Mouse (Mus musculus): Measurements from ENCODE around the gene Myo15b. TPM values are rescaled to one million over a fixed set of nuclear protein-coding genes. Genes with fewer than 3 reads are reported as not detected.
A peak's percentile ranks its signal among the peaks of the same experiment; 100 is the strongest.
"Not testable (repeated sequence)": the region's sequence is repeated elsewhere in the genome, so short reads cannot be mapped to it uniquely, and the experiment has no call there.

Gene Myo15b
- polyA plus RNA-seq, 1 experiment from 2014 or later, result 0.83 TPM

- Histone ChIP-seq H3K4me3 (ENCODE audit: low read length) (no peak overlapping the region), H3K9ac (ENCODE audit: low read length) (no peak overlapping the region), H3K36me3 (ENCODE audit: control insufficient read depth, insufficient read depth, low read length) (peaks cover 16% of the 10 kb centered on the region), H3K4me1 (replicated peaks; ENCODE audit: control insufficient read depth, insufficient read depth, low read length) (peaks cover 4% of the 10 kb centered on the region; the same call in 1 of the 2 replicates), H3K27me3 (ENCODE audit: control insufficient read depth, insufficient read depth, low read depth, low read length) (peaks cover 18% of the 10 kb centered on the region), H3K4me2 (ENCODE audit: low read depth, low read length) (no peak overlapping the region), H3K9me3 (ENCODE audit: control insufficient read depth, low read length) (no peaks in the 10 kb centered on the region), H3K27ac (ENCODE audit: low read length) (no peak overlapping the region)
- no peak for ATAC-seq (ENCODE audit: low read depth)
- WGBS, result 79% methylated on average over 6 of the region's 6 CpGs
Measured at GRCm38 (mm10) chr11:115854674-115855073, 3.5 kb upstream of the Myo15b start.

GRCm38 (mm10) chr11:115857146-115857545 is 1.1 kb upstream of the Myo15b start:
- H3K9ac ChIP-seq (ENCODE audit: low read length); H3K4me3 ChIP-seq (ENCODE audit: low read length); ATAC-seq (ENCODE audit: low read depth); H3K4me2 ChIP-seq (ENCODE audit: low read depth, low read length); H3K36me3 ChIP-seq (ENCODE audit: control insufficient read depth, insufficient read depth, low read length); H3K27ac ChIP-seq (ENCODE audit: low read length); H3K9me3 ChIP-seq (ENCODE audit: control insufficient read depth, low read length); H3K4me1 ChIP-seq (replicated peaks; ENCODE audit: control insufficient read depth, insufficient read depth, low read length): not testable (repeated sequence)
- H3K27me3 ChIP-seq (ENCODE audit: control insufficient read depth, insufficient read depth, low read depth, low read length), result peaks cover 32% of the 10 kb centered on the region
- WGBS, result 92% methylated on average over 4 of the region's 4 CpGs

- H3K27ac ChIP-seq (ENCODE audit: low read length), result no peak overlapping the region
- H3K4me1 ChIP-seq (replicated peaks; ENCODE audit: control insufficient read depth, insufficient read depth, low read length), result peaks cover 4% of the 10 kb centered on the region; the same call in 1 of the 2 replicates
- H3K9ac ChIP-seq (ENCODE audit: low read length), result no peak overlapping the region
- no peak overlapping the region for H3K4me2 ChIP-seq (ENCODE audit: low read depth, low read length)
- peaks cover 32% of the 10 kb centered on the region for H3K27me3 ChIP-seq (ENCODE audit: control insufficient read depth, insufficient read depth, low read depth, low read length)
- no peak overlapping the region for H3K4me3 ChIP-seq (ENCODE audit: low read length)
- H3K36me3 ChIP-seq (ENCODE audit: control insufficient read depth, insufficient read depth, low read length), result peaks cover 5% of the 10 kb centered on the region
- no peaks in the 10 kb centered on the region for H3K9me3 ChIP-seq (ENCODE audit: control insufficient read depth, low read length)
- 44% methylated on average over 11 of the region's 13 CpGs for whole genome bisulfite sequencing
- no peak for ATAC-seq (ENCODE audit: low read depth)
Measured at GRCm38 (mm10) chr11:115857936-115858335, 270 bp upstream of the Myo15b start.

- peaks cover 3% of the 10 kb centered on the region; the same call in 1 of the 2 replicates for H3K36me3 ChIP-seq (ENCODE audit: control insufficient read depth, insufficient read depth, low read length)
- peaks cover 4% of the 10 kb centered on the region; the same call in 1 of the 2 replicates for H3K4me1 ChIP-seq (replicated peaks; ENCODE audit: control insufficient read depth, insufficient read depth, low read length)
- peak overlapping the region; percentile 72 for H3K4me2 ChIP-seq (ENCODE audit: low read depth, low read length)
- H3K27ac ChIP-seq (ENCODE audit: low read length), result no peak overlapping the region
- ATAC-seq (ENCODE audit: low read depth), result peak; percentile 95
- peak overlapping the region; percentile 61 for H3K9ac ChIP-seq (ENCODE audit: low read length)
- peak overlapping the region; percentile 48 for H3K4me3 ChIP-seq (ENCODE audit: low read length)
- under 1% methylated on average over 64 of the region's 75 CpGs for WGBS
- H3K27me3 ChIP-seq (ENCODE audit: control insufficient read depth, insufficient read depth, low read depth, low read length), result peaks cover 32% of the 10 kb centered on the region
- no peaks in the 10 kb centered on the region for H3K9me3 ChIP-seq (ENCODE audit: control insufficient read depth, low read length)
Measured at GRCm38 (mm10) chr11:115859143-115859945, 1.1 kb downstream of the Myo15b start.

GRCm38 (mm10) chr11:115863895-115864294 is 5.7 kb downstream of the Myo15b start:
- peaks cover 4% of the 10 kb centered on the region; the same call in 1 of the 2 replicates for H3K4me1 ChIP-seq (replicated peaks; ENCODE audit: control insufficient read depth, insufficient read depth, low read length)
- no peak overlapping the region for H3K27ac ChIP-seq (ENCODE audit: low read length)
- H3K4me3 ChIP-seq (ENCODE audit: low read length), result no peak overlapping the region
- H3K4me2 ChIP-seq (ENCODE audit: low read depth, low read length), result no peak overlapping the region
- WGBS, result 73% methylated on average over 8 of the region's 8 CpGs
- no peak overlapping the region for H3K9ac ChIP-seq (ENCODE audit: low read length)
- no peaks in the 10 kb centered on the region for H3K36me3 ChIP-seq (ENCODE audit: control insufficient read depth, insufficient read depth, low read length)
- ATAC-seq (ENCODE audit: low read depth), result no peak
- H3K9me3 ChIP-seq (ENCODE audit: control insufficient read depth, low read length), result no peaks in the 10 kb centered on the region
- peaks cover 20% of the 10 kb centered on the region for H3K27me3 ChIP-seq (ENCODE audit: control insufficient read depth, insufficient read depth, low read depth, low read length)

GRCm38 (mm10) chr11:115869393-115869792 is 11.2 kb downstream of the Myo15b start:
- no peak overlapping the region for H3K9ac ChIP-seq (ENCODE audit: low read length)
- peak; percentile 70 for ATAC-seq (ENCODE audit: low read depth)
- H3K36me3 ChIP-seq (ENCODE audit: control insufficient read depth, insufficient read depth, low read length), result no peaks in the 10 kb centered on the region
- H3K27ac ChIP-seq (ENCODE audit: low read length), result no peak overlapping the region
- no peaks in the 10 kb centered on the region for H3K4me1 ChIP-seq (replicated peaks; ENCODE audit: control insufficient read depth, insufficient read depth, low read length)
- H3K27me3 ChIP-seq (ENCODE audit: control insufficient read depth, insufficient read depth, low read depth, low read length), result no peaks in the 10 kb centered on the region
- no peak overlapping the region for H3K4me3 ChIP-seq (ENCODE audit: low read length)
- H3K9me3 ChIP-seq (ENCODE audit: control insufficient read depth, low read length), result no peaks in the 10 kb centered on the region
- no peak overlapping the region for H3K4me2 ChIP-seq (ENCODE audit: low read depth, low read length)
- WGBS, result 50% methylated on average over 8 of the region's 8 CpGs

GRCm38 (mm10) chr11:115872437-115872836 is 14.2 kb downstream of the Myo15b start:
- no peaks in the 10 kb centered on the region for H3K36me3 ChIP-seq (ENCODE audit: control insufficient read depth, insufficient read depth, low read length)
- no peaks in the 10 kb centered on the region for H3K9me3 ChIP-seq (ENCODE audit: control insufficient read depth, low read length)
- H3K27me3 ChIP-seq (ENCODE audit: control insufficient read depth, insufficient read depth, low read depth, low read length), result no peaks in the 10 kb centered on the region
- ATAC-seq (ENCODE audit: low read depth), result no peak
- no peak overlapping the region for H3K9ac ChIP-seq (ENCODE audit: low read length)
- H3K4me3 ChIP-seq (ENCODE audit: low read length), result no peak overlapping the region
- no peaks in the 10 kb centered on the region for H3K4me1 ChIP-seq (replicated peaks; ENCODE audit: control insufficient read depth, insufficient read depth, low read length)
- WGBS, result 50% methylated on average over 4 of the region's 4 CpGs
- no peak overlapping the region for H3K27ac ChIP-seq (ENCODE audit: low read length)
- no peak overlapping the region for H3K4me2 ChIP-seq (ENCODE audit: low read depth, low read length)

GRCm38 (mm10) chr11:115875935-115876334 is 17.7 kb downstream of the Myo15b start:
- Histone ChIP-seq H3K4me3 (ENCODE audit: low read length) (no peak overlapping the region), H3K36me3 (ENCODE audit: control insufficient read depth, insufficient read depth, low read length) (no peaks in the 10 kb centered on the region), H3K4me2 (ENCODE audit: low read depth, low read length) (no peak overlapping the region), H3K9me3 (ENCODE audit: control insufficient read depth, low read length) (no peaks in the 10 kb centered on the region), H3K4me1 (replicated peaks; ENCODE audit: control insufficient read depth, insufficient read depth, low read length) (no peaks in the 10 kb centered on the region), H3K27ac (ENCODE audit: low read length) (no peak overlapping the region), H3K27me3 (ENCODE audit: control insufficient read depth, insufficient read depth, low read depth, low read length) (no peaks in the 10 kb centered on the region), H3K9ac (ENCODE audit: low read length) (no peak overlapping the region)
- 75% methylated on average over 3 of the region's 3 CpGs for WGBS
- ATAC-seq (ENCODE audit: low read depth), result no peak

- Histone ChIP-seq H3K4me2 (ENCODE audit: low read depth, low read length) (no peak overlapping the region), H3K4me3 (ENCODE audit: low read length) (no peak overlapping the region), H3K27me3 (ENCODE audit: control insufficient read depth, insufficient read depth, low read depth, low read length) (no peaks in the 10 kb centered on the region; the same call in 1 of the 2 replicates), H3K36me3 (ENCODE audit: control insufficient read depth, insufficient read depth, low read length) (no peaks in the 10 kb centered on the region), H3K9ac (ENCODE audit: low read length) (no peak overlapping the region), H3K9me3 (ENCODE audit: control insufficient read depth, low read length) (no peaks in the 10 kb centered on the region), H3K4me1 (replicated peaks; ENCODE audit: control insufficient read depth, insufficient read depth, low read length) (no peaks in the 10 kb centered on the region), H3K27ac (ENCODE audit: low read length) (no peak overlapping the region)
- ATAC-seq (ENCODE audit: low read depth), result no peak
- 77% methylated on average over 5 of the region's 5 CpGs for WGBS
Measured at GRCm38 (mm10) chr11:115876438-115876837, 18.2 kb downstream of the Myo15b start.

Data from lung, embryonic 16.5 days (tissue).